Mouse (Mus musculus) CH12.LX (cell line): Measurements from ENCODE around the gene Cdc37l1. TPM values are rescaled to one million over a fixed set of nuclear protein-coding genes. Genes with fewer than 3 reads are reported as not detected.

Experiments
- DNase-seq: peaks from one replicate; pipeline ENCODE4 v3.0.0-alpha.2; 2013; ENCODE audit errors: extremely low read depth
- H3K27ac ChIP-seq: 2 replicates; pipeline ENCODE4 v1.5.1; 2012; ENCODE audit warnings: low read depth, mild to moderate bottlenecking, control low read depth, moderate library complexity; ENCODE audit not compliant: insufficient read depth
- H3K27me3 ChIP-seq: replicated peaks from 2 replicates; pipeline ENCODE3; 2012; ENCODE audit warnings: inconsistent platforms
- H3K36me3 ChIP-seq, 2 experiments: replicated peaks in 1 of 2; 2 replicates each; pipeline versions ENCODE3 to v1.6.1; 2012; ENCODE audit warnings: inconsistent platforms in 1 of 2, low read length in 1 of 2, mild to moderate bottlenecking in 1 of 2, mixed read lengths in 1 of 2, moderate library complexity in 1 of 2; ENCODE audit not compliant: control insufficient read depth in 1 of 2, insufficient read depth in 1 of 2
- H3K4me1 ChIP-seq, 2 experiments: 2 replicates each; pipeline ENCODE4 v1.6.1; 2012; ENCODE audit warnings: inconsistent platforms in 1 of 2, moderate library complexity in 1 of 2; ENCODE audit not compliant: insufficient read depth in 2 of 2, control insufficient read depth in 1 of 2
- H3K4me2 ChIP-seq: 2 replicates; pipeline ENCODE4 v1.6.1; 2012; ENCODE audit warnings: low read depth, mild to moderate bottlenecking, control low read depth; ENCODE audit not compliant: poor library complexity, insufficient read depth, severe bottlenecking
- H3K4me3 ChIP-seq, 3 experiments: fragments of 150-350 bp in 1 of 3; sonication (generic) in 1 of 3; replicated peaks in 1 of 3; 2 replicates each; pipeline versions ENCODE3 to v1.5.1; 2011 to 2012; ENCODE audit warnings: low read depth in 2 of 3, low read length in 2 of 3, mild to moderate bottlenecking in 2 of 3, moderate library complexity in 2 of 3, control low read depth in 1 of 3, improper control_type of control experiment in 1 of 3, inconsistent platforms in 1 of 3, mixed read lengths in 1 of 3; ENCODE audit not compliant: poor library complexity in 1 of 3
- H3K79me2 ChIP-seq: replicated peaks from 2 replicates; pipeline ENCODE4 v1.6.1; 2012; ENCODE audit warnings: mild to moderate bottlenecking, moderate library complexity; ENCODE audit not compliant: control insufficient read depth, poor library complexity, insufficient read depth, severe bottlenecking; ENCODE audit errors: extremely low read depth
- H3K9ac ChIP-seq: 2 replicates; pipeline ENCODE4 v1.6.1; 2012; ENCODE audit warnings: low read depth, mild to moderate bottlenecking, control low read depth, moderate library complexity; ENCODE audit not compliant: insufficient read depth
- H3K9me3 ChIP-seq: replicated peaks from 2 replicates; pipeline ENCODE3; 2012; ENCODE audit warnings: low read length, inconsistent platforms, mixed read lengths
- BHLHE40 ChIP-seq: IDR thresholded peaks from 2 replicates; pipeline ENCODE4 v1.6.1; 2011; ENCODE audit warnings: mild to moderate bottlenecking, low read depth, low read length, improper control_type of control experiment
- E2F4 ChIP-seq: IDR thresholded peaks from 2 replicates; pipeline ENCODE4 v1.6.1; 2011; ENCODE audit warnings: low read depth, low read length, improper control_type of control experiment; ENCODE audit not compliant: insufficient replicate concordance
- ELF1 ChIP-seq: IDR thresholded peaks from 2 replicates; pipeline ENCODE4 v1.6.1; 2014; ENCODE audit warnings: low read depth, mild to moderate bottlenecking, inconsistent platforms, low read length, improper control_type of control experiment
- GABPA ChIP-seq: IDR thresholded peaks from 2 replicates; pipeline ENCODE4 v1.6.1; 2012; ENCODE audit warnings: low read depth, low read length, improper control_type of control experiment, inconsistent platforms; ENCODE audit not compliant: insufficient replicate concordance
- HCFC1 ChIP-seq: IDR thresholded peaks from 2 replicates; pipeline ENCODE4 v1.6.1; 2012; ENCODE audit warnings: low read depth, mild to moderate bottlenecking, inconsistent platforms, low read length, improper control_type of control experiment
- IRF4 ChIP-seq: IDR thresholded peaks from 2 replicates; pipeline ENCODE4 v1.6.1; 2014; ENCODE audit warnings: low read depth, mild to moderate bottlenecking, inconsistent platforms, low read length, improper control_type of control experiment
- JUND ChIP-seq: conservative IDR thresholded peaks from 2 replicates; pipeline ENCODE4 v1.6.1; 2011; ENCODE audit warnings: low read depth, low read length, improper control_type of control experiment
- MAX ChIP-seq: IDR thresholded peaks from 2 replicates; pipeline ENCODE4 v1.6.1; 2011; ENCODE audit warnings: low read length, improper control_type of control experiment
- MEF2A ChIP-seq: IDR thresholded peaks from 2 replicates; pipeline ENCODE4 v1.6.1; 2014; ENCODE audit warnings: low read depth, mild to moderate bottlenecking, inconsistent platforms, low read length, improper control_type of control experiment, borderline replicate concordance
- MXI1 ChIP-seq: IDR thresholded peaks from 2 replicates; pipeline ENCODE4 v1.6.1; 2011; ENCODE audit warnings: mild to moderate bottlenecking, low read depth, low read length, improper control_type of control experiment
- PAX5 ChIP-seq: IDR thresholded peaks from 2 replicates; pipeline ENCODE4 v1.6.1; 2012; ENCODE audit warnings: low read length, inconsistent platforms, mixed read lengths
- POLR2A ChIP-seq: IDR thresholded peaks from 2 replicates; pipeline ENCODE4 v1.6.1; 2011; ENCODE audit warnings: low read depth, mild to moderate bottlenecking, improper control_type of control experiment, low read length
- SIN3A ChIP-seq: IDR thresholded peaks from 2 replicates; pipeline ENCODE4 v1.6.1; 2012; ENCODE audit warnings: low read length, improper control_type of control experiment, inconsistent platforms
- SMC3 ChIP-seq: IDR thresholded peaks from 2 replicates; pipeline ENCODE4 v1.6.1; 2011; ENCODE audit warnings: low read depth, low read length, improper control_type of control experiment
- TCF12 ChIP-seq: IDR thresholded peaks from 2 replicates; pipeline ENCODE4 v1.6.1; 2014; ENCODE audit warnings: low read depth, mild to moderate bottlenecking, inconsistent platforms, low read length, improper control_type of control experiment
- UBTF ChIP-seq: IDR thresholded peaks from 2 replicates; pipeline ENCODE4 v1.6.1; 2012; ENCODE audit warnings: low read depth, mild to moderate bottlenecking, inconsistent platforms, low read length, improper control_type of control experiment, moderate library complexity
- USF1 ChIP-seq: IDR thresholded peaks from 2 replicates; pipeline ENCODE4 v1.6.1; 2014; ENCODE audit warnings: low read depth, mild to moderate bottlenecking, inconsistent platforms, low read length, improper control_type of control experiment
- dilution Hi-C: fragments of 300-500 bp; cut with MboI; formaldehyde crosslinking; loops from 2 replicates; pipeline ENCODE4 v1.14.3; 2020; ENCODE audit warnings: low sequenced_read_pairs; ENCODE audit not compliant: extremely low pct_unique_long_range_greater_than_20kb, extremely low pct_ligation_motif_present
- in situ Hi-C: fragments of 300-500 bp; cut with MboI; formaldehyde crosslinking; loops from 3 replicates; pipeline ENCODE4 v1.14.3; 2019; ENCODE audit warnings: low sequenced_read_pairs, low pct_ligation_motif_present, low pct_unique_long_range_greater_than_20kb, mixed read lengths
- polyA plus RNA-seq: library from polyadenylated mRNA; unstranded; fragments of >175 nt; gene quantifications from 2 replicates; pipeline ENCODE4 v1.2.1, GENCODE M21; 2012; ENCODE audit warnings: low read depth; ENCODE audit not compliant: insufficient read length
- total RNA-seq, 2 experiments: library from RNA; depleted of rRNA; stranded (reverse); fragments of 300-350 nt in 1 of 2; fragments of >200 nt in 1 of 2; gene quantifications; 2 replicates each; pipeline ENCODE4 v1.2.3; 2012 to 2014

The Cdc37l1 gene
- total and polyA plus RNA-seq, 3 experiments: 14.0 to 26.8 (median 22.9) TPM

- H3K36me3 ChIP-seq: peaks cover under 1 to 17% of the 10 kb centered on the region in 2 experiments
- H3K9ac ChIP-seq: peak overlapping the region; percentile 71
- TF ChIP-seq BHLHE40: no peak
- TF ChIP-seq PAX5: no peak
- no peak for TF ChIP-seq SMC3
- no peak for TF ChIP-seq HCFC1
- TF ChIP-seq ELF1: no peak
- no peak for TF ChIP-seq MAX
- TF ChIP-seq MEF2A: no peak
- no peak for TF ChIP-seq TCF12
- no peak for TF ChIP-seq JUND
- no peak for TF ChIP-seq GABPA
- TF ChIP-seq UBTF: no peak
- no peak for TF ChIP-seq E2F4
- dilution Hi-C loops (no loop called here), in situ Hi-C loops (loop anchor here (10.0 kb wide), 2 partner anchors 365 to 525 kb away; no protein-coding TSS in a partner anchor)
- H3K4me2 ChIP-seq: peak overlapping the region; percentile 82
- no peaks in the 10 kb centered on the region for H3K9me3 ChIP-seq
- peaks cover 5 to 13% of the 10 kb centered on the region in 2 experiments; a peak in 3 of 4 replicates for H3K4me1 ChIP-seq
- peak overlapping the region; percentile 77 to 97 (median 92) for H3K4me3 ChIP-seq
- DNase-seq: peak; percentile 16
- peaks cover 5% of the 10 kb centered on the region for H3K27me3 ChIP-seq
- no peak overlapping the region for H3K27ac ChIP-seq
- H3K79me2 ChIP-seq: peaks cover 19% of the 10 kb centered on the region
Observed at GRCm38 (mm10) chr19:28989515-28989914, 637 bp upstream of the Cdc37l1 start.

GRCm38 (mm10) chr19:28990590-28991221 lies 554 bp downstream of the Cdc37l1 start:
- in situ Hi-C loops: no loop called here
- DNase-seq: peak; percentile 33
- no peak for TF ChIP-seq USF1
- 0 out of 2 replicates have a peak, but pooled peaks have one; percentile 1 for TF ChIP-seq IRF4
- TF ChIP-seq POLR2A: peak; percentile 42; the same call in 1 of the 2 replicates
- peak; percentile 46; the same call in 1 of the 2 replicates for TF ChIP-seq MAX
- no peak; the same call in 1 of the 2 replicates for TF ChIP-seq TCF12
- peak; percentile 31; the same call in 1 of the 2 replicates for TF ChIP-seq SIN3A
- peak; percentile 73; the same call in 1 of the 2 replicates for TF ChIP-seq MXI1
- no peak for TF ChIP-seq MEF2A
- peak; percentile 75 for TF ChIP-seq BHLHE40
- TF ChIP-seq, all 38 proteins: peak for 6

More at GRCm38 (mm10) chr19:28990590-28991221, 554 bp downstream of the Cdc37l1 start:
- Histone ChIP-seq H3K79me2 (peaks cover 19% of the 10 kb centered on the region), H3K36me3 (peaks cover 12 to 28% of the 10 kb centered on the region in 2 experiments), H3K27ac (peak overlapping the region; percentile 5; the same call in 1 of the 2 replicates), H3K4me3 (peak overlapping the region; percentile 77 to 97 (median 92)), H3K27me3 (peaks cover 4% of the 10 kb centered on the region), H3K4me1 (peaks cover 5 to 13% of the 10 kb centered on the region in 2 experiments; a peak in 3 of 4 replicates), H3K9me3 (no peaks in the 10 kb centered on the region), H3K9ac (peak overlapping the region; percentile 64), H3K4me2 (peak overlapping the region; percentile 75)
- dilution Hi-C loops: no loop called here
